Mouse (Mus musculus) limb, embryonic 14.5 days (tissue): ENCODE measurements around the gene Cnn3. TPM values are rescaled to one million over a fixed set of nuclear protein-coding genes. Genes with fewer than 3 reads are reported as not detected.

Source experiments
- ATAC-seq: fragments of 200-750 bp; cut with Nextera tagmentation; 2 replicates; pipeline ENCODE4 v1.8.0; 2017; ENCODE audit warnings: low read depth, moderate number of reproducible peaks, moderate TSS enrichment; ENCODE audit not compliant: low FRiP score
- DNase-seq: peaks from one replicate; pipeline ENCODE4 v3.0.0-alpha.2; 2015; ENCODE audit warnings: low spot score
- H3K27ac ChIP-seq: fragments of 300-500 bp; sonication (generic); replicated peaks from 2 replicates; pipeline ENCODE4 v1.5.1; 2014; ENCODE audit warnings: low read depth, mild to moderate bottlenecking, low read length, moderate library complexity, mixed read lengths
- H3K27me3 ChIP-seq: fragments of 300-500 bp; sonication (generic); 2 replicates; pipeline ENCODE4 v1.6.1; 2014; ENCODE audit warnings: low read length, mixed read lengths; ENCODE audit not compliant: control insufficient read depth, insufficient read depth
- H3K36me3 ChIP-seq: fragments of 300-500 bp; sonication (generic); 2 replicates; pipeline ENCODE4 v1.6.1; 2014; ENCODE audit warnings: mild to moderate bottlenecking, low read length, moderate library complexity, mixed read lengths; ENCODE audit not compliant: control insufficient read depth, insufficient read depth
- H3K4me1 ChIP-seq: fragments of 300-500 bp; sonication (generic); 2 replicates; pipeline ENCODE4 v1.6.1; 2014; ENCODE audit warnings: antibody characterized with exemption, low read length, mixed read lengths; ENCODE audit not compliant: control insufficient read depth, insufficient read depth
- H3K4me2 ChIP-seq: fragments of 300-500 bp; sonication (generic); replicated peaks from 2 replicates; pipeline ENCODE4 v1.6.1; 2014; ENCODE audit warnings: low read depth, mild to moderate bottlenecking, low read length, moderate library complexity; ENCODE audit not compliant: severe bottlenecking
- H3K4me3 ChIP-seq: fragments of 300-500 bp; sonication (generic); replicated peaks from 2 replicates; pipeline ENCODE4 v1.5.1; 2014; ENCODE audit warnings: low read length
- H3K9ac ChIP-seq: fragments of 300-500 bp; sonication (generic); 2 replicates; pipeline ENCODE4 v1.6.1; 2014; ENCODE audit warnings: mild to moderate bottlenecking, low read depth, low read length, moderate library complexity; ENCODE audit not compliant: severe bottlenecking
- H3K9me3 ChIP-seq: fragments of 300-500 bp; sonication (generic); 2 replicates; pipeline ENCODE4 v1.6.1; 2016; ENCODE audit warnings: low read length; ENCODE audit not compliant: control insufficient read depth
- POLR2A ChIP-seq: fragments of 200-500 bp; IDR thresholded peaks from 2 replicates; pipeline ENCODE4 v1.8.0; 2012; ENCODE audit warnings: inconsistent platforms, mild to moderate bottlenecking, moderate library complexity, borderline replicate concordance; ENCODE audit not compliant: insufficient read depth, insufficient read length; ENCODE audit errors: extremely low read depth
- WGBS: fragments of 180-500 bp; shearing (Covaris S2); extraction: QIAGEN DNeasy Blood & Tissue Kit; methylation state at CpG from one replicate; pipeline ENCODE4 v1.1.7; 2014; 5-methylcytosine and 5-hydroxymethylcytosine counted together
- polyA plus RNA-seq, 2 experiments: library from polyadenylated mRNA; depleted of rRNA in 1 of 2; stranded (reverse) in 1 of 2; unstranded in 1 of 2; fragments of >200 nt; fragmentation: Nextera tagmentation in 1 of 2; extraction: Ambion mirVana in 1 of 2; gene quantifications; 2 replicates each; pipeline versions ENCODE4 v1.2.1 to v1.2.3; 2012 to 2014

Cnn3 gene
- 674 and 696 TPM in 2 replicates for polyA plus RNA-seq (2012; rRNA removed)
- 746 and 782 TPM in 2 replicates for polyA plus RNA-seq (2014; fragmentation: Nextera tagmentation; extraction: Ambion mirVana)

- ATAC-seq (peak; percentile 85), DNase-seq (peak; percentile 95)
- peak; percentile 90; the same call in 1 of the 2 replicates for TF ChIP-seq POLR2A
- peaks cover 28% of the 10 kb centered on the region for H3K4me1 ChIP-seq
- H3K9ac ChIP-seq: peak within 1 kb of the TSS; percentile 97
- WGBS: 0% methylated on average over 24 of the region's 66 CpGs
- no peaks in the 10 kb centered on the region for H3K27me3 ChIP-seq
- peak within 1 kb of the TSS; percentile 90 for H3K4me2 ChIP-seq
- H3K36me3 ChIP-seq: no peaks in the 10 kb centered on the region
- peak within 1 kb of the TSS; percentile 99 for H3K27ac ChIP-seq
- H3K4me3 ChIP-seq: peak within 1 kb of the TSS; percentile 89
- H3K9me3 ChIP-seq: no peaks in the 10 kb centered on the region
Measured at GRCm38 (mm10) chr3:121425861-121426620, at the start of gene Cnn3. TSS of gene Cnn3 (plus strand) at chr3:121426497.

GRCm38 (mm10) chr3:121378708-121379612 lies 47.3 kb upstream of the Cnn3 start:
- Histone ChIP-seq H3K9ac (no peak overlapping the region), H3K36me3 (no peaks in the 10 kb centered on the region), H3K4me2 (no peak overlapping the region), H3K4me1 (peaks cover 12% of the 10 kb centered on the region; the same call in 1 of the 2 replicates), H3K27me3 (no peaks in the 10 kb centered on the region), H3K27ac (no peak overlapping the region), H3K4me3 (no peak overlapping the region), H3K9me3 (no peaks in the 10 kb centered on the region)
- DNase-seq (no peak), ATAC-seq (no peak)
- 59% methylated on average over 15 of the region's 15 CpGs for WGBS
- TF ChIP-seq POLR2A: no peak

GRCm38 (mm10) chr3:121379699-121380098 lies 46.6 kb upstream of the Cnn3 start:
- Histone ChIP-seq H3K27ac (no peak overlapping the region), H3K9me3 (no peaks in the 10 kb centered on the region), H3K4me2 (no peak overlapping the region), H3K4me1 (peaks cover 10% of the 10 kb centered on the region; the same call in 1 of the 2 replicates), H3K27me3 (no peaks in the 10 kb centered on the region), H3K9ac (no peak overlapping the region), H3K36me3 (no peaks in the 10 kb centered on the region), H3K4me3 (no peak overlapping the region)
- ATAC-seq: no peak
- WGBS: 92% methylated on average over 5 of the region's 5 CpGs
- no peak for TF ChIP-seq POLR2A
- DNase-seq: no peak

- H3K4me2 ChIP-seq: no peak overlapping the region
- H3K9me3 ChIP-seq: no peaks in the 10 kb centered on the region
- WGBS: 70% methylated on average over 3 of the region's 3 CpGs
- H3K27ac ChIP-seq: no peak overlapping the region
- DNase-seq (no peak), ATAC-seq (no peak)
- no peaks in the 10 kb centered on the region for H3K36me3 ChIP-seq
- no peaks in the 10 kb centered on the region for H3K27me3 ChIP-seq
- peaks cover 26% of the 10 kb centered on the region for H3K4me1 ChIP-seq
- TF ChIP-seq POLR2A: no peak
- no peak overlapping the region for H3K4me3 ChIP-seq
- H3K9ac ChIP-seq: no peak overlapping the region
Measured at GRCm38 (mm10) chr3:121387471-121388009, 38.8 kb upstream of the Cnn3 start.

- H3K9me3 ChIP-seq: no peaks in the 10 kb centered on the region
- no peaks in the 10 kb centered on the region for H3K27me3 ChIP-seq
- peaks cover 26% of the 10 kb centered on the region for H3K4me1 ChIP-seq
- 62% methylated on average over 8 of the region's 8 CpGs for WGBS
- H3K4me2 ChIP-seq: no peak overlapping the region
- ATAC-seq (no peak), DNase-seq (no peak)
- H3K9ac ChIP-seq: no peak overlapping the region
- no peak overlapping the region for H3K4me3 ChIP-seq
- H3K36me3 ChIP-seq: no peaks in the 10 kb centered on the region
- TF ChIP-seq POLR2A: no peak
- peak overlapping the region; percentile 76 for H3K27ac ChIP-seq
Measured at GRCm38 (mm10) chr3:121389366-121389765, 36.9 kb upstream of the Cnn3 start.
